In the genomic region with DNA sequence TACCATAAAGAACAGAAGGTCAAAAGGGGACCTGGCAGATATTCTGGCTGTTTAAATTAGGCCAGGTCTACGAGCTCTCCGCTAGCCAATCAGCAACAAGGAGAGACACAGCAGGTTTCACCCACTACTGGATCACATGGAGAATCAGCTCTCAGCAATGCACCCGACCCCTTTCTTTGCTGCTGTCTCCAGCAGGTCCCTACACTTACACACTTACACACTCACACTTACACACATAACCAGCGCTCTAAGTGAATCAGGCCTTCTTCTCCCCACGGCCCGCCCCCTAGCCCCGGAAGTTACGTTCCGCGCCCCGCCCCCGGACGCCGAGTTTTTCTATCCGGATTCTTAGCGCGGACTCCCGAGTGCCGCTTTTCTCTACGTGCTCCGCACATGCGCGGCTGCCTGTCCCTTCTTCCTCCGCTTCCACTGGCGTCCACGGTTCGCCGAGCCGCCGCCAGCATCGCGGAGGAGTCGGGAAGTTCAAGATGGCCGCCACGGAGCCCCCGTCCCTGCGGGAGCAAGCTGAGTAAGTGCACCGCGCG, we compare ENCODE assay signal across 8 mouse cellular contexts. TPM values are rescaled to one million over a fixed set of nuclear protein-coding genes. Genes with fewer than 3 reads are reported as not detected.
DNase-seq lines count a peak whose midpoint lies in the region; ATAC-seq and TF ChIP-seq lines count a peak whose summit lies in the region.

Prpf4b (plus strand) TSS at position 137 of the 545 bp plus-strand sequence.

- peak; percentile 72 for ATAC-seq in activated CD4-positive, CD25-positive, alpha-beta regulatory T cell, adult 4 months

- no peak for TF ChIP-seq CTCF in cortical plate, adult 2 months (IDR thresholded peaks at IDR 0.05; ENCODE audit: extremely low read depth, insufficient read depth, low read length)

- peak; percentile 80 to 85 for DNase-seq in gastrocnemius, adult 8-10 months (ENCODE audit: low spot score in 2 of 2)
- peak; percentile 67 for DNase-seq in hindlimb bud, embryonic 11.5 days (ENCODE audit: extremely low spot score, low read depth, low spot score)
- peak; percentile 91 to 92 for DNase-seq in left cerebral cortex, adult 8-10 months (ENCODE audit: low spot score in 2 of 2)
- peak; percentile 96 for DNase-seq in right cerebral cortex, postnatal 10 days (ENCODE audit: low spot score in 2 of 2)
- DNase-seq in urinary bladder, postnatal 25 days (ENCODE audit: low spot score) = peak; percentile 89

- TF ChIP-seq POLR2A in cortical plate, adult 2 months (IDR thresholded peaks at IDR 0.05; ENCODE audit: extremely low read depth, insufficient read depth, low read length) = peak; percentile 74

- no peaks in the 10 kb centered on the region; the same call in 1 of the 2 replicates for H3K4me1 ChIP-seq in cortical plate, adult 2 months (ENCODE audit: control insufficient read depth, insufficient read depth, low read length)
- H3K4me1 ChIP-seq in megakaryocyte, embryonic 14.5 days = peaks cover 33% of the 10 kb centered on the region

- no peaks in the 10 kb centered on the region for H3K9me3 ChIP-seq in megakaryocyte, embryonic 14.5 days

- H3K4me3 ChIP-seq in cortical plate, adult 2 months (ENCODE audit: insufficient read depth, low read length) = peak within 1 kb of the TSS; percentile 71
- H3K4me3 ChIP-seq in megakaryocyte, embryonic 14.5 days (replicated peaks) = peak within 1 kb of the TSS; percentile 97

- H3K27ac ChIP-seq in cortical plate, adult 2 months (ENCODE audit: insufficient read depth, low read length) = peak within 1 kb of the TSS; percentile 93

- peaks cover 8% of the 10 kb centered on the region for H3K36me3 ChIP-seq in megakaryocyte, embryonic 14.5 days (replicated peaks; ENCODE audit: low read length)

- no peaks in the 10 kb centered on the region for H3K27me3 ChIP-seq in megakaryocyte, embryonic 14.5 days (replicated peaks)

RNA-seq across cellular contexts. Expression of gene Prpf4b, which starts in this region (rescaled TPM):
- 10 to 100 TPM; 56.8 to 90.8 TPM for polyA plus RNA-seq in activated CD4-positive, CD25-positive, alpha-beta regulatory T cell, adult 4 months (2017; shearing (Covaris generic))
- polyA plus RNA-seq in cortical plate, adult 2 months (2012; rRNA removed) = 91.6 and 103 TPM in 2 replicates
- 10 to 100 TPM; 17.6 to 24.7 (median 19.7) TPM for total RNA-seq in gastrocnemius, adult 8-10 months (2022)
- 10 to 100 TPM; 57.2 to 81.4 (median 72.1) TPM for total RNA-seq in left cerebral cortex, adult 8-10 months (2022)
- 0.66 and 7.4 TPM in 2 replicates for polyA plus RNA-seq in megakaryocyte, embryonic 14.5 days (2012; ENCODE audit: insufficient read depth, low replicate concordance)

Comparison
In these comparisons a context has a peak if more than half of its experiments do, and no peak if none do; other contexts are left out.
1. Peak in every context shown above with its lines: DNase-seq, ATAC-seq, H3K4me3 ChIP-seq and H3K27ac ChIP-seq.